Mouse (Mus musculus) mesoderm, embryonic 11.5 days (tissue): Measurements from ENCODE around the gene Atg13.

ENCODE experiments used
- DNase-seq: peaks from one replicate; pipeline ENCODE4 v3.0.0-alpha.2; 2012; ENCODE audit warnings: low read depth, low spot score

Gene Atg13

DNA sequence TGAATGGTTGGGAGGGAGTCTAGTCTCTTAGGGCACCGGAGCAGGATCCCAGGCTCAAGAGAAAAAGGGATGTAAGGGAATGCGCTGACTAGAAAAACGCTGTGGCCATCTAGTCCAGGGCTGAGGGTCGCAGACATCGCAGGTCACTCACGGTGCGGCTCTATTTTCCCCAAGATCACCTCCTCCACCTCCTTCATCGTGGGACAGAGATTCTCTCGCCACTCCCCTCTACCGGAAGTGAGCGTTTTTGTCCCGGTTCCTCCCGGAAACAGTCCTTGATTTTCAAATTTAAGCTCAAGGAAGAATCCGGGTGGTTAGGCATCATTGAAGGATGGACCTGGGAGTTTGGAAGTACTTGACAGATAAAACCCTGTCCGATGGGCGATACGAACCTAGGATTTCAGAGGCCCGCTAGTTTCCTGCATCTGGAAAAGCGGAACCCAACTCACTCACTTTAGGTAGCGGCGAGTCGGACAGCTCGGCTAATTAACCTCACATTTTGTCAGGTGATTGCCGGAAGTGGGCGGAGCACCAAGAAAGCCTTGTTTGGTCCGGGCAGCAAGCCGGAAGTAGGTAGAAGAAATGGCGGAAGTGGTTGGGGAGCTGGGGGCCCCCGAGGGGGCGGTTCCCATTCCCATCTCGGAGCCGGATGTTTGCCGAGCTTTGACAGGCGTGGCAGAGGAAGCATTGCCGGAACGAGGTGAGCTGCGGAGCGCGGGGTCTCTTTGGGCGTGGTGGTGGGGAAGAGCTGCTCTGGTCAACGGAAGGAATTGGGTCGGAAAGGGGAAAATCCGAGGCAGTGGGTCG lies 60.6 kb downstream of the Atg13 start, which contains the start of the genes Zfp408 and Arhgap1:
Gene Zfp408 (minus strand): TSS at position 239 of the 807 bp plus-strand sequence.
Gene Arhgap1 (plus strand): TSS at position 308 of the 807 bp plus-strand sequence.
- DNase-seq, result peak; percentile 98

GRCm38 (mm10) chr2:91649152-91649551 lies 61.2 kb downstream of the Atg13 start:
- DNase-seq, result no peak

DNA sequence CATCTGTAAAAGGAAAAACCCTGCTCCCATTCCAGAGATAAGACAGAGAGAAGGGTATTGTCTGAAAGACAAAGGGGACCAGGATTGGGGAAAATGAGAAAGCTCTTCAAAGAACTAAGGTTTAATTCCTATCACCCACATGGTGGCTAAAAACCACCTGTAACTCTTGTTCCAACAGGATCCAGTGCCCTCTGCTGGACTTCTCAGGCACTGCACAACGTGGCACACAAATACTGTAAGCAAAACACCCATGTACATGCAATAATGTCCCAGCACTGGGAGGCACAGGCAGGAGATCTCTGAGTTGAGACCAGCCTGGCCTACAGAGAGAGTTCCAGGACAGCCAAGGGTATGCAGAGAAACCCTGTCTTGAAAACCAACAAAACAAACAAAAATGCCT lies 63.6 kb downstream of the Atg13 start:
- peak; percentile 71 for DNase-seq

DNA sequence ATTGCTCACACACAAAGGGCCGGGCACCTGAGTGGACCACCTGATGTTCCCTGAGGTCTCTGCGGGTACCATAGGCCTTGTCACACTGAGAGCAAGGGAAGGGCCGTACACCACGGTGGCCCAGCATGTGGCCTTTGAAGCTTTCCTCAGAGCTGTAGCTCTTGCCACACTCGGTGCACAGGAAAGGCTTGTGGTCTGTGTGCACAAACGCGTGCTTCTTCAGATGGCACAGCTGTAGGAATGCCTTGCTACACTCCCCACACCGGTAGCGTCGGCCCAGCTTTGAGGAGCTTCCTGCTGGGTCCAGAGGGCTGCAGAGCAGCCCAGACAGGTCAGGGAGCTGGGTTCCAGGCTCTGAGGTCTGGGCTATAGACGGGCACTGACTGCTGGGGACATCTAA lies 64.6 kb downstream of the Atg13 start:
- no peak for DNase-seq

DNA sequence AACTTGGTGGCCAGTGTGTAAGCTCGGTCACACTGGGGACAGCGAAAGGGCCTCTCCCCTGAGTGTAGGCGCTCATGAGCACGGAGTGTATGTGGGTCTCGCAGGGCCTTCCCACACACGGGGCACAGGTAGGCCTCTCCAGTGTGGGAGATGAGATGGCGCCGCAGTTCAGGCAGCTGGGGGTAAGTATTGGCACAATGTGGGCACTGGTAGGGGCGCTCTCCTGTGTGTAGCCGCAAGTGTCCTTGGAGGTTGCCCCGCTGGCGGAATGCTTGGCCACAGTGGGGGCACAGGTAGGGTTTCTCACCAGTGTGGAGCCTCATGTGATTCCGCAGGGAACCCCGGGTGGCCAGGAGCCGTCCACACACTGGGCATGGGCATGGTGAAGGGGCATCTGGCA lies 65.0 kb downstream of the Atg13 start:
- DNase-seq, result no peak

DNA sequence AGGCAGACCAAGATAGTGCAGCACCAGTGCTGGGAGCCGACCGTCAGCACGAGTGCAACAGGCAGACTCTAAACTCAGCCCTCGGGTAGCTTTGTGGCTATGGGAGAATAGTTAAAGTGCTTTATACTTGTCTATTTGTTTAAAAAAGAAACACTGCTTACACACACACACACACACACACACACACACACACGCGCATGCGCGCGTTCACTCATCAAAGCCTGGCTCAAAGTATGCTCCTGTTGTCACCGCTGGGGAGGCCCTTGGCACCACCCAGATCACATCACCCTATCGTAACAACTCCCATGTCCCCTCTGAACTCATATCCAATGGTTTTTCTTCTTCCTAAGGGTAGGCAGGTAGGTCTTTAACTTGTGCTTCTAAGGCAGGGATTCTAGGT lies 66.4 kb downstream of the Atg13 start:
- no peak for DNase-seq

DNA sequence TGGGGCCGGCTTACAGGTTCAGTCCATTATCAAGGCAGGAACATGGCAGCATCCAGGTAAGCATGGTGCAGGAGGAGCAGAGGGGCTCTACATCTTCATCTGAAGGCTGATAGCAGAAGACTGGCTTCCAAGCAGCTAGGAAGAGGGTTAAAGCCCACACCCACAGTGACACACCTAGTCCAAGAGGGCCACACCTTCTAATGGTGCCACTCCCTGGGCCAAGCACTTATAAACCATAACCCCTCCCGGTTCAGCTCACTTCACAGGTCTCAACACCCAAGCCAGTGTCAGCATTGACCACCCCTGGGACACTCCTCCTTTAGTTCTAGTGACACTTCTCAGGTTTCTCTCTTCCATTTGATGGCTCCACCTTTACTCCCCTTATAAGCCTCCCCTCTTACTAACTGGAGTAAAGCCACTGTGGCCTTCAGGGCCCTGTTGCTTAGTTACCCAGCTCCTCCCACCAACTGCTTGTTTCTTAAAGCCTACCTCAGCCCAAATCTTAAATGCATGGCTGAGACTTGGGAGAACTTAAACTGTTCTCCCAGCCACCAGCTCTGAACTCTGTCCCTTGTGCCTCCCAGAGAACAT lies 67.5 kb downstream of the Atg13 start:
- no peak for DNase-seq

- DNase-seq, result no peak
Observed at GRCm38 (mm10) chr2:91638931-91639330, 71.4 kb downstream of the Atg13 start.

- DNase-seq, result no peak
Observed at GRCm38 (mm10) chr2:91636727-91637338, 73.5 kb downstream of the Atg13 start.

DNA sequence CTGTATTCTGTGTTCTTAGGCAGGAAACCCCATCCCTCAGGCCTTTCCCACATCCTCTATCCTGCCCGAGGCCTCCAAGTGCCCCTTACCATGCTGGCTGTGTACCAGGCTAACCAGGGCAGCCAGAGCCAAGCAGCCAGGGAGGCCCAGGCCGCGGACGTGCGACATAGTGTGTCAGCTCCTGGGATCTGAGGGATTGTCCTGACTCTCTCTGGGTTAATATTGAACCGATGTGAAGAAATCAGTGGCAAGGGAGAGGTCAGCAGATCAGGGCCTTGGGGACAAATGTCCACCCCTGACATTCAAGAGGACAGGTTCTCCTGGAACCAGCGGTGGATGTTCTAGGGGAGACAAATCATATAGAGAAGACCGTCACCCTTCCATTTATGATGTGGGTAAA lies 74.1 kb downstream of the Atg13 start, which contains the start of gene F2:
Gene F2 (minus strand): TSS at position 186 of the 400 bp plus-strand sequence.
- DNase-seq, result no peak

- DNase-seq, result no peak
Observed at GRCm38 (mm10) chr2:91635486-91635885, 74.9 kb downstream of the Atg13 start.

DNA sequence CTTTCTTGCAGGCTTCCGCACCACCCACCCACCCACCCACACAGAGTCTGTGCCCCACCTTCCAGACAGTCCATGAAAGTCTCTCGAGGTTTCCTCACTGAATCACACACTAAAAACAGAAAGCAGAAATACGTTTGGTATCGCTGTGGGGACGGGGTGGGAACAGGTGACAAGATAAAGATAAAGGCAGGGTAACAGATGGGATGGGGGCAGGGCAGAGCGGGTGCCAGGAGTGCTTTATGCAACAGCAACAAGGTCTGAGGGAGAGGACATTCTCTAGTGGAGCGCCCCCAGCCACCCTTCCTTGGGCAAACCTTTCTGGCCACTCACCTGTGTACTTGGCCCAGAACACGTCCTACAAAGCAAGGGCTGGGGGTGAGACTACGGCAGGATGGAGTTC lies 75.5 kb downstream of the Atg13 start:
- DNase-seq, result no peak

DNA sequence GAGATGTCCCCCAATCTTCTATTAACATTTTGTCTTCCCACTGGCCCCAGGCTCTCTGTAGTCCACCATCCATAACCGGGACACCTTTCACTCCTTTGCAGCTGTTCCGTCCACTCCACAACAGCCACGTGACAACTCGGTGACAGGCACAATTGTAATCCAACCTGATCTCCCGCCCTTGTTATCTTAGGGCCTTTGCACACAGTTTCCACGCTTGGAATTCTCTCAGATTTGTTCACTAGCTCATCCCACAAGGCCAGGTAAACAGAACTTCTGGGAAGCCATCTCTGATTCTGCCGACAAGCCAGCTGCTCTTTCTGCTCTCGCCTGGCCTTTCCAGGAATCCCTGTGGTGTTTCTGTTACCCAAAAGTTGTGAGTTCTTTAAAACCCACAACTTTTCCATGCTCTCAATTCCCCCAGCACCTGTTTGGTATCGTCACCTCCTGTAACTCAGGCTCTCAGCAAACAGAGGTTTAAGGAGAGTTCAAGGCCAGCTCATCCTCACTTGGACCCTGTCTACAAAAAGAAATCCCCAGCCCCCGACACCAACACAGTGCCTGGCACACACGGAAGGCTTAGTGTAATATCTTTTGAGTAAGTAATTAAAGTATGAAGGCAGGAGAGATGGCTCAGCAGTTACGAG lies 76.9 kb downstream of the Atg13 start:
- no peak for DNase-seq

GRCm38 (mm10) chr2:91632316-91632715 lies 78.1 kb downstream of the Atg13 start:
- DNase-seq, result no peak

GRCm38 (mm10) chr2:91631826-91632225 lies 78.5 kb downstream of the Atg13 start:
- DNase-seq, result no peak

GRCm38 (mm10) chr2:91630384-91630783 lies 80.0 kb downstream of the Atg13 start:
- DNase-seq, result no peak

DNA sequence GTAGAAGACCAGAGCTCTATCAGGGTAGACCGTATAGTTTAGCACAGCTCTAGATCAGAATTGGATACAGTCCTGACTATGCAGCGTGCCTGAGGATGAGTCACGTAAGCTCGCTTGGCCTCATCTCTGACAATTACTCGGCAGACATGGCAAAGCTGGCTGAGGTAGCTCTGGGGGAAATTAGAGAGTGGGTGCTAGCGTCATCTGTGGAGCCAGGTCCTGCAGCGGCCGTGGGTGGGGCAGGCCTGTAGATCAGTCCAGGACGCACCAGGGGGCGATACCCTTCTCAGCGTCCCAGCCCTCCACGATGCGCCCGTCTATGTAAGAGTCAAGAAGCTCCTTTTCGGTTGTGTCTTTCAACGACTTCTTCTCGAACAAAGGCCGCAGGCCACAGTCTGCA lies 80.7 kb downstream of the Atg13 start:
- no peak for DNase-seq

- DNase-seq, result no peak
Observed at GRCm38 (mm10) chr2:91628171-91628570, 82.2 kb downstream of the Atg13 start.

- DNase-seq, result no peak
Observed at GRCm38 (mm10) chr2:91627486-91627885, 82.9 kb downstream of the Atg13 start.
